Mouse (Mus musculus) lung, adult 2 months (tissue): ENCODE data around the gene Cipc. TPM values are rescaled to one million over a fixed set of nuclear protein-coding genes. Genes with fewer than 3 reads are reported as not detected.
A peak's percentile ranks its signal among the peaks of the same experiment; 100 is the strongest.

ENCODE experiments used
- DNase-seq: peaks from one replicate; pipeline ENCODE4 v3.0.0; 2022
- H3K4me1 ChIP-seq: fragments of 200-500 bp; 2 replicates; pipeline ENCODE4 v1.6.1; 2011; ENCODE audit warnings: low read length; ENCODE audit not compliant: control insufficient read depth, insufficient read depth
- H3K4me3 ChIP-seq: fragments of 200-500 bp; replicated peaks from 2 replicates; pipeline ENCODE3; 2011; ENCODE audit warnings: low read depth, mild to moderate bottlenecking, control low read depth, low read length; ENCODE audit errors: extremely low read depth
- CTCF ChIP-seq: fragments of 200-500 bp; IDR thresholded peaks from 2 replicates; pipeline ENCODE4 v1.5.1; 2011; ENCODE audit warnings: mild to moderate bottlenecking, low read length, control low read depth; ENCODE audit not compliant: insufficient read depth
- POLR2A ChIP-seq: fragments of 200-500 bp; IDR thresholded peaks from 2 replicates; pipeline ENCODE4 v1.6.1; 2011; ENCODE audit warnings: low read depth, mild to moderate bottlenecking, control low read depth, low read length, borderline replicate concordance; ENCODE audit errors: extremely low read depth
- WGBS: fragments of 180-500 bp; shearing (Covaris S2); methylation state at CpG from one replicate; pipeline ENCODE4 v1.1.7; 2018; 5-methylcytosine and 5-hydroxymethylcytosine counted together
- polyA plus RNA-seq: library from polyadenylated mRNA; depleted of rRNA; stranded (reverse); fragments of >200 nt; gene quantifications from 2 replicates; pipeline ENCODE4 v1.2.3, GENCODE M21; 2012

The Cipc gene
- polyA plus RNA-seq, 1 experiment, result 27.2 TPM

GRCm38 (mm10) chr12:86955894-86956293, 9.1 kb downstream of the Cipc start:
- Histone ChIP-seq H3K4me1 (no peaks in the 10 kb centered on the region; the same call in 1 of the 2 replicates), H3K4me3 (no peak overlapping the region)
- no peak for TF ChIP-seq CTCF
- TF ChIP-seq POLR2A, result no peak
- WGBS, result 88% methylated on average over 2 of the region's 2 CpGs
- DNase-seq, result no peak

- no peak for DNase-seq
- TF ChIP-seq POLR2A (no peak), CTCF (no peak)
- no peaks in the 10 kb centered on the region; the same call in 1 of the 2 replicates for H3K4me1 ChIP-seq
- H3K4me3 ChIP-seq, result no peak overlapping the region
- WGBS, result 89% methylated on average over 5 of the region's 5 CpGs
Measured at GRCm38 (mm10) chr12:86958558-86958957, 11.7 kb downstream of the Cipc start.

GRCm38 (mm10) chr12:86959661-86960060, 12.8 kb downstream of the Cipc start:
- Histone ChIP-seq H3K4me1 (no peaks in the 10 kb centered on the region; the same call in 1 of the 2 replicates), H3K4me3 (no peak overlapping the region)
- 96% methylated on average over 5 of the region's 5 CpGs for WGBS
- no peak for DNase-seq
- no peak for TF ChIP-seq POLR2A
- TF ChIP-seq CTCF, result no peak

DNA sequence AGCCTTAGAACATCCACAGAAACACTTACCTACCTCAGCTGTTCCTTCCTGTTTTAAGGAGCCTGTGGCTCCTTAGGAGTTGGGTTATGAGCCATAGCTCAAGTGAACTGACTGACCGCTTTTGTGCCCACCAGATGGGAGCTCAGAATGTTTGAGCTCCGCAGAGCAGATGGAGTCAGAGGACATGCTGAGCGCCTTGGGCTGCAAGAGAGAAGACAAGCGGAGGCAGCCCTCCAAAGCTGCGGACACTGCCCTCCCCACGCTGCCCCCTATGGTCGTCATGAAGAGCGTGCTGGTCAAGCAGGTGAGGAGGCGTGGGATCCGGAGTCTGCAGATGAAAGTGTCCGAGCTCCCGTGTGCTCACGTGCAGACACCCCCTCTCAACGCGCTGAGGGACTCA, 13.3 kb downstream of the Cipc start:
- DNase-seq, result no peak
- no peaks in the 10 kb centered on the region; the same call in 1 of the 2 replicates for H3K4me1 ChIP-seq
- H3K4me3 ChIP-seq, result no peak overlapping the region
- TF ChIP-seq POLR2A, result no peak
- no peak for TF ChIP-seq CTCF
- 91% methylated on average over 15 of the region's 15 CpGs for WGBS

GRCm38 (mm10) chr12:86960791-86961335, 14.0 kb downstream of the Cipc start:
- no peak for TF ChIP-seq CTCF
- no peak for TF ChIP-seq POLR2A
- DNase-seq, result no peak
- 94% methylated on average over 3 of the region's 3 CpGs for WGBS
- Histone ChIP-seq H3K4me1 (no peaks in the 10 kb centered on the region; the same call in 1 of the 2 replicates), H3K4me3 (no peak overlapping the region)

GRCm38 (mm10) chr12:86961589-86962344, 14.9 kb downstream of the Cipc start:
- no peak overlapping the region for H3K4me3 ChIP-seq
- peak; percentile 58 for DNase-seq
- 71% methylated on average over 11 of the region's 11 CpGs for WGBS
- TF ChIP-seq POLR2A, result no peak
- TF ChIP-seq CTCF, result no peak
- H3K4me1 ChIP-seq, result no peaks in the 10 kb centered on the region; the same call in 1 of the 2 replicates

GRCm38 (mm10) chr12:86964278-86965057, 17.6 kb downstream of the Cipc start:
- DNase-seq, result no peak
- 79% methylated on average over 16 of the region's 16 CpGs for WGBS
- no peak for TF ChIP-seq CTCF
- no peak for TF ChIP-seq POLR2A
- Histone ChIP-seq H3K4me1 (peaks cover 3% of the 10 kb centered on the region; the same call in 1 of the 2 replicates), H3K4me3 (no peak overlapping the region)

GRCm38 (mm10) chr12:86965237-86965799, 18.5 kb downstream of the Cipc start:
- DNase-seq, result no peak
- Histone ChIP-seq H3K4me3 (no peak overlapping the region), H3K4me1 (peaks cover 3% of the 10 kb centered on the region; the same call in 1 of the 2 replicates)
- TF ChIP-seq POLR2A (no peak), CTCF (no peak)
- 77% methylated on average over 4 of the region's 4 CpGs for WGBS
